Mouse (Mus musculus) myocyte (in vitro differentiated cells): ENCODE measurements around the gene Rnf168.

ENCODE experiments used
- CEBPB ChIP-seq: IDR thresholded peaks from 2 replicates; pipeline ENCODE4 v1.6.1; 2011; ENCODE audit warnings: mild to moderate bottlenecking, moderate library complexity; ENCODE audit not compliant: poor library complexity, insufficient read depth, severe bottlenecking
- POLR2A ChIP-seq: IDR thresholded peaks from one replicate; pipeline ENCODE4 v1.6.1; 2011; ENCODE audit warnings: low read depth, mild to moderate bottlenecking, control low read depth, moderate library complexity; ENCODE audit not compliant: insufficient read length
- POLR2AphosphoS2 ChIP-seq: IDR thresholded peaks from one replicate; pipeline ENCODE4 v1.6.1; 2011; ENCODE audit warnings: low read depth, control low read depth; ENCODE audit not compliant: insufficient read length
- TCF12 ChIP-seq: IDR thresholded peaks from one replicate; pipeline ENCODE4 v1.6.1; 2011; ENCODE audit warnings: mild to moderate bottlenecking, control low read depth; ENCODE audit not compliant: poor library complexity, insufficient read depth, severe bottlenecking

GRCm38 (mm10) chr16:32332040-32332555, 54.8 kb downstream of the Rnf168 start, which contains the start of gene Ubxn7:
- peak; percentile 80 for TF ChIP-seq POLR2AphosphoS2
- no peak for TF ChIP-seq CEBPB
- peak; percentile 83 for TF ChIP-seq POLR2A
- TF ChIP-seq TCF12, result no peak
